Mouse (Mus musculus) WW6 (cell line): Measurements from ENCODE around the gene Slc12a9.

Experiments
- DNase-seq: peaks from one replicate; pipeline ENCODE4 v3.0.0-alpha.2; 2013; ENCODE audit warnings: low read depth, low spot score

Slc12a9 gene

DNA sequence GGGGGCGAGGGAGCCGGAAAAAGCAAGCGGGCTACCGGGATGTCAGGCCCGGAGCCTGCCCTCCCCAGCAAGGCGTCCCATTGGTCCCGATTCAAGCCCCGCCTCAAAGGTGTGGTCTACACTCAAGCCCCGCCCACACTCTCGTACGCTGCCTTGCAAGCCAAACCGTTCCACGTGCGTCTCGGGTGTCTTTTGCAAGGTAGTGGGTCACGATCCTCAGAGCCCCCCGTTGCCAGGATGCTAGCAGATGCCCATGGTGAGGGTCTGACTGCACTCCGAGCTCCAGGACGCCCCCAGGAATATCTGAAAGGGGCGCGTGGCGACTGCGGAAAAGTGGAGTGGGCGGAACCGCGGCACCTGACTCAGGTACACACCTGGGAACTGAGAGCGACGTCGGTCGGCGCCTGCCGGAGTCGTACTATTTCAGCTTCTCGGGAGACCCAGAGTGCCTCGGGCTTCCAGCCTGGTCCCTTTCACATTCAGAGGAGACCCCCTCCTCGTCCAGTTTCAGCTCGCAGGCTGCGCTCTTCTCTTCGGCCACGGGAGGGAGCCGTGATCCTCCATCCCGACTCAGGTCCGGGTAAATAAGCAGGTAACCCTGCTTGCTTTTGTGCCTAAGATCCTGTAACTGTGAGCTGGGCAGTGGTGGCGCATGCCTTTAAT is at the start of gene Slc12a9:
Gene Slc12a9 (minus strand): TSS at position 86 of the 663 bp plus-strand sequence.
- peak; percentile 90 for DNase-seq

DNA sequence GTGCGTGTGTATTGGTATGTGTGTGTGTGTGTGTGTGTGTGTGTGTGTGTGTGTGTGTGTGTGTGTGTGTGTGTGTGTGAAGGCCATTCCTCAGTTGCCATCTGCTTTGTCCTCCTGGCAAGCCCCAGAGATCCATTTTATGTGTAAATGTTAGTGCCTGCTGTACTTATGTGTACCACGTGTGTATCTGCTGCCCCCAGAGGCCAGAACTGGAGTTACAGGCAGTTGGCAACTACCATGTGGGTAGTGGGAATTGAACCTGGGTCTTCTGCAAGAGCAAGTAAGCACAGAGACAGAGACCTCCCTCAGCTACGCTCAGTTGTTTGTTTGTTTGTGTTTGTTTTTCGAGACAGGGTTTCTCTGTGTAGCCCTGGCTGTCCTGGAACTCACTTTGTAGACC is 47.8 kb upstream of the Slc12a9 start:
- peak; percentile 69 for DNase-seq

- no peak for DNase-seq
These were observed 44.2 kb upstream of the Slc12a9 start for GRCm38 (mm10) chr5:137377603-137378002.

DNA sequence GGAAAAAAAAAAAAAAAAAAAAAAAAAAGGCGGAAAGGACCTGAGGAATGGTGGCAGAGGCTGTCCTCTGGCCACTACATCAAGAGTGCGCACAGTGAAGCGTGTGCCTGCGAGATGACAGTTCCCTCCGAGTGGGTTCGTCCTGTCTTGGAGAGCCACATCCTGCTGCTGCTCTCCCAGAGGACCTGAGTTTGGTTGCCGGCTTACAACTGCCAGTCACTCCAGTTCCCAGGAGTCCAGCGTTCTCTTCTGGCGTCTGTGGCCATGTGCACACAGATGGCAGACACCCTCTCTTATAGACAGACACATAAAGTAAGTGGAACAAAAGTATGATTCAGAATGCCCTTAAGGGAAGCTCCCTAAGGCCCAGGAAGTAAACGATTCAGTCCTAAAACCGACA is 43.8 kb upstream of the Slc12a9 start:
- no peak for DNase-seq

- DNase-seq = no peak
These were observed 43.3 kb upstream of the Slc12a9 start for GRCm38 (mm10) chr5:137376722-137377121.

DNA sequence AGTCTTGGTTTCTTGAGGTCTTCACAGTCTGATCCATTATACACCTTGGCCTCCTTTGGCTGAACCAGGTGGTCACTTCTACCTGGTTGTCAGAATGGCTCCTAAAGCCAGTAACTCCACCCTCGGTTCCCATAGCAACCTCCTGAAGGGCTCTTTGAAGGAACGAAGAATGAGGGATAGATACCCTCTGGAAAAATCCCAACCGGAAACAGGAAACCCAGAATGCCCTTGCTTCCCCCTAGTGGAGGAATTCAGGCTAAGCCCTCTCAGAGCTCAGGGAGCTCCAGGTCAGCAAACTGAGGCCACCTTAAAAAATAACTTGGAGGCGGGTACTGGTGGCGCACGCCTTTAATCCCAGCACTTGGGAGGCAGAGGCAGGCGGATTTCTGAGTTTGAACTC is 42.8 kb upstream of the Slc12a9 start:
- DNase-seq = no peak

GRCm38 (mm10) chr5:137375627-137376026 is 42.2 kb upstream of the Slc12a9 start:
- no peak for DNase-seq

- no peak for DNase-seq
These were observed 41.2 kb upstream of the Slc12a9 start for GRCm38 (mm10) chr5:137374521-137375080.

- no peak for DNase-seq
These were observed 40.1 kb upstream of the Slc12a9 start for GRCm38 (mm10) chr5:137373371-137373950.

DNA sequence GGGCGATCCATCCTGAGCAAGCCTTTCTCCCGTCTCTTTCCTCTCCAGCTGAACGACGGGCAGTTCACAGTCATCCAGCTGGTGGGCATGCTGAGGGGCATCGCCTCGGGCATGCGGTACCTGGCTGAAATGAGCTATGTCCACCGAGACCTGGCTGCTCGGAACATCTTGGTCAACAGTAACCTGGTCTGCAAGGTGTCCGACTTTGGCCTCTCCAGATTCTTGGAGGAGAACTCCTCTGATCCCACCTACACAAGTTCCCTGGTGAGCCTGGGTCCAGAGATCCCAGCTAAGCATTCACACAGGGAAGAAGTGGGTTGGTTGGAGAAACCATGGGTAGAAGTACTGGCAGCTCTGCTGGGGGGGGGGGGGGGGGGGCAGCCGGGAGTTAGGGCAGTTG is 36.3 kb upstream of the Slc12a9 start:
- DNase-seq = no peak

- DNase-seq = no peak
These were observed 25.0 kb upstream of the Slc12a9 start for GRCm38 (mm10) chr5:137358382-137358781.

GRCm38 (mm10) chr5:137354091-137354490 is 20.7 kb upstream of the Slc12a9 start:
- no peak for DNase-seq

GRCm38 (mm10) chr5:137352011-137352975 is 18.9 kb upstream of the Slc12a9 start:
- no peak for DNase-seq

GRCm38 (mm10) chr5:137351394-137351793 is 18.0 kb upstream of the Slc12a9 start:
- no peak for DNase-seq

DNA sequence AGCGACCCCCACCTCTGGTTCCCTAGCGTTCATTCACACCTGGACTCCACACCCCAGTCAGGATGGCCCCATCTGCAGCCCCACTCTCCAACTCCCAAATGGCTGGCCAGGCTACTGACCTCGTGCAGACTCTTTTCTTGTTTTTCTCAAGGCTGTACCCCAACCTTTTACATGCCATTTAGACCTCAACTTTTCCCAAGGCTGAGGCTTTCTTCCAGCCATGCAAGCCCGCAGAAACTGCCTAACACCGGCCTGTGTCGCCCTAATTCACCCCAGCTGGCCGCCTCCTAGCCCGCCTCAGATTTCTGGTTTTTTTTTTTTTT is 17.6 kb upstream of the Slc12a9 start:
- DNase-seq = no peak

DNA sequence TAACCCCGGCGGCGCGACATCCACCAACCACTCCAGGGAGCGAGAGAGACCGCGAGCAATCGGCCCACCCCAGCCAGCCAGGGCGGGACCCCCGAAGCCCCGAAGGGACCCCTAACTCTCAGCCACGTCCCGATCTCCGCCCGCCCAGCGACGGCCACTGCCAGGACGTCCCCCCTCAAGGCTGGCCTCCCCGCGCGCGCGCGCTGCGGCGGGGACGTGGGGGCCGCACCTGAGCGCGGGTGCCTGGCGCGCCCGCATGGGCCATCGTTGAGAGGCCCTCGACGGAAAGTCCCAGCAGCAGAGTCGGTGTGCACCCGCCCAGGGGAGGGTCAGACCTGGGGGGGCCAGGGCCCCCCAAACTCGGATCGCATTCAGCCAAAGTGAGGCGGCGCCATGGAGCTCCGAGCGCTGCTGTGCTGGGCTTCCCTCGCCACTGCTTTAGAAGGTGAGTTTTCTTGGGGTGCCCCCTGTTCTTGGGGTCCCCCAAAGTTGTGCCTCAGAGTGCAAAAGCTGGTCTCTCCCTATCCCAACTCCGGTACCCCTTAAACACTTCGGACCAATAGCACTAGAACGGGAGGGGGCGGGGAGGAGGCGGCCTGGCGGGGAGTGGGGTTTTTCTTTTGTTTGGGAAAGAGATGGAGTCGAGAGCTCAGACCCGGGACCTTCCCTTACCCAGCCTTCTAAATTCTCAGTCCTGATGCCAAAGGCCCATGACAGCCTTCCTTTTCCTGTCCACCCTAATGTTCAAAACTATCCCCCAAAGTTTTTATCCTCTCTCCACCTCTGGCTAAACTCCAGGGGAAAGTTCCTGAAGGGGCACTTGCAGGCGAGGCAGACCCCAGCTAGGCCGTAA is 17.0 kb upstream of the Slc12a9 start:
- DNase-seq = no peak

DNA sequence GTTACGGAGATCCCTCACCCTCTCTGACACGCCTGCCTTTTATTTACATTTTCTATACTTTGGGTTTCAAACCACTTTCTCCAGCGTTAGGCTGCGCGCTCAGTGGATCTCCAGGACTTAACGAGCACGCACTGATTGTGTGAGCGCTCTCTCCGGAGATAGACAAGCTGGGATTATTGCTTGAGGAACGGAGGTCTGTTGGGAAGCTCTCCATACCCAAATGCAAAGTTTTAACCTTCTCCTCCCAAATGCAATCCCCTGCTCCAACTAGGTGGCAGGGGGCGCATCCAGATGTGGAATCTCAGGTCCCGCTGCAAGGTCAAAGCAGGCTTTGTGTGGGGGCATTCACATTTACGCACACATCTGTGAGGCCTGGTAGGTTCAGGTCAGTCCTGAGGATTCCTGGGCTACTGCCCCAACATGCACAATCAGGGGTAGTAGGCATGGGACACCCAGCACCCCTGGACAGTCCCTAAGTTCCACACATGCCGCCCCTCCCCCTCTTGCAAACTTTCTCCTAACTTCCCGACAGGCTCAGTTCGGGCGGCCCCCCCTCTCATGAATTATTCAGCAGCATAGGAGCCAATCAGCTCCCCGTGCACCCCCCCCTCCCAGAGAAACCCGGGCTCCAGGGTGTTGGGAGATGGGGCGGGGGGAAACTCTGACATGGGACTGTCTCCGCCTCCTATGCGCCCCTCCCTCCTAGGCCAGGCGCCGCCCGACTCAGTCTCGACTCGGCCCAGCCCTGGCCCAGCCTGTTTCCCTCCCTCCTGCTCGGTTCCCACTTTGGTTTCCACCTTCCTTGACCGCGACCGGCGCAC is 16.2 kb upstream of the Slc12a9 start, which contains the start of gene Ephb4:
Gene Ephb4 (plus strand): TSS at position 726 of the 821 bp plus-strand sequence.
- DNase-seq = peak; percentile 81

DNA sequence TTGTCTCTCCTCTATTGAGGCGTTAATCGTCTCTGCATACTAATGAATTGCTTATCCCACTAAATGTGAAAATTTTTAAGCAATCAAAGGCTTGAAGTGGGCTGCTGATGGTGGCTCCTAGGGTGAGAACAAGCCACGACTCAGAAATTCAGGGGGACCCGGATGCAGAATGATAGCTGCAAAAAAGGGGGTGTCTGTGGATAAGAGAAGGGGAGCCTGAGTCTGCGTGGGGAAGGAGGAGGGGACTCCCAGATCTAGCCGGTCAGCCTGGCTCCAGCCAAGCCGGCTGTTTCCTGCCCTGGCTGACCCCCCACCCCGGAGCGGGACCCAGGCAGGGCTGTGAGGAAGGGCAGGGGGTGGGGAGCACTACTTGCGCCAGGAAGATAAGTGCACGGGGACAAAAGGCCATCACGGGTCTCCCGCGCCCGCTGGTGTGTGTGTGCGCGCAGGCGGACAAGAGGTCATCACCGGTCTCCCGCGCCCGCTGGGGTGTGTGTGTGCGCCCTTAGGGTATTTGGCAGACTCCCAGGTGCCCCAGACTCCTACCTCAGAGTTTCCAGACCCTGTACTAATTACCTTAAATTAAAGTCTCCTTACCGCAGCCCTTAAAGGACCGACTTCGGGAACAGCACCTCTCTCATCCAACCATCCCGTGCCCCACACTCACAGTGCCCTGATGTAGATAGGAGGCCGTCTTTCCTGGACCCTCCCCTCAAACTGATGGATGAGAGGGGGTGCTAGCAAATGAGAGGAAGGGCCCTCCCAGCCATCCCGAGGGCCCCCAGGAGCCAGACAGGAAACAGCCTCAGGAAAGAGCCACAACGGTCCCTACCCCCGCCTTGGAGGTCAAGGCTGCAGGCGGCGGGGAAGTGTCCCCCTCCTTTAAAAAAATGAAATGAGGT is 15.3 kb upstream of the Slc12a9 start:
- no peak for DNase-seq

DNA sequence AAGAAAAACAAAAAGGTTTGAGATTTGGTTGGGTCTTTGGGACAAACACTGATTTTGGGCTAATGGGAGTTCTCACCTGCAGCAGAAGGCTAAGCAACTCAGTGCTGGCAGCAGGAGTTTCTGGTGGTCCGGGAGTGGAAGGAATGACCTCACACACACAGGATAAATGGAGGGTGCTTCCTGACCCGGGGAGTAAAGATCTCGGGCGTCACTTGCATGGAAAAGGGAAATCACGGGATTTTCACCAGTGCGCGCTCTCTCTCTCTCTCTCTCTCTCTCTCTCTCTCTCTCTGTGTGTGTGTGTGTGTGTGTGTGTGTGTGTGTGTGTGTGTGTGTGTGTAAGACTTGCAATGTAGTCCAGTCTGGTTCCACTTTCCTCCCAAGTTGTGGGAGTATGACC is 14.5 kb upstream of the Slc12a9 start:
- no peak for DNase-seq
